Mouse (Mus musculus): ENCODE results near the gene Ttc23. TPM values are rescaled to one million over a fixed set of nuclear protein-coding genes. Genes with fewer than 3 reads are reported as not detected.

Ttc23 gene
- total and polyA plus RNA-seq, 3 experiments: 0.42 to 4.8 TPM; not detected in 1

DNA sequence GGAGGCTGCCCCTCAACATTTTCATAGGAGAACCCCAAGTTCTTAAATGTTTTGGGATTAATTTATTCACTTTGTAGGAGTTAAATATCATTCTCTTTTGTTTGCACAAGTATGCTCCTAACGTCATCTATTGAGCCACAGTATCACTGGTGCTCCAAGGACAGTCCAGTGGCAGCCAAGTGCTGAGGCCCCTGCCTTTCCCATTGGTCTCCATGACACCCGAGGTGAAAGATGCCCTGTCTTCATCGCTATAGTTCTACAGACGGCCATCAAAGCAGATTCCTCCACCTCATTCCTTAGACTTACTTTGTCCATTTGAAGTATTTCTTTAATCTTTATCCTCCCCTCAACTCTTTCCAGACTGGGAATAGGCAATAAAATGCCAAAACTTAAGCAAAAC is 77.3 kb downstream of the Ttc23 start:
- Histone ChIP-seq H3K27me3 (ENCODE audit: control insufficient read depth in 1 of 2, insufficient read depth in 2 of 2, low read length in 2 of 2) (no peaks in the 10 kb centered on the region), H3K36me3 (ENCODE audit: control insufficient read depth in 1 of 2, insufficient read depth in 2 of 2, low read length in 2 of 2) (no peaks in the 10 kb centered on the region), H3K9me3 (replicated peaks; ENCODE audit: insufficient read depth, low read length) (no peaks in the 10 kb centered on the region), H3K79me2 (ENCODE audit: control insufficient read depth, insufficient read depth, low read length, poor library complexity) (no peaks in the 10 kb centered on the region), H3K4me1 (ENCODE audit: control insufficient read depth in 1 of 2, insufficient read depth in 2 of 2, low read length in 2 of 2) (no peaks in the 10 kb centered on the region), H3K4me3 (ENCODE audit: control insufficient read depth in 1 of 2, insufficient read depth in 1 of 2, low read depth in 2 of 2, low read length in 2 of 2) (no peak overlapping the region), H3K9ac (ENCODE audit: control insufficient read depth, low read depth, low read length, poor library complexity, severe bottlenecking) (no peak overlapping the region), H3K27ac (ENCODE audit: control insufficient read depth, low read depth, low read length) (no peak overlapping the region)
- TF ChIP-seq SIN3A (IDR thresholded peaks at IDR 0.05; ENCODE audit: low read length): no peak
- no peak for TF ChIP-seq MYB (IDR thresholded peaks at IDR 0.05; ENCODE audit: low read depth, low read length)
- TF ChIP-seq USF2 (IDR thresholded peaks at IDR 0.05; ENCODE audit: borderline replicate concordance in 1 of 2, insufficient read depth in 1 of 2, low read depth in 1 of 2, low read length in 2 of 2): no peak
- DNase-seq (ENCODE audit: low read depth, low spot score): no peak

GRCm38 (mm10) chr7:67725016-67725415 is 77.8 kb downstream of the Ttc23 start:
- Histone ChIP-seq H3K27me3 (ENCODE audit: control insufficient read depth in 1 of 2, insufficient read depth in 2 of 2, low read length in 2 of 2) (no peaks in the 10 kb centered on the region), H3K4me1 (ENCODE audit: control insufficient read depth in 1 of 2, insufficient read depth in 2 of 2, low read length in 2 of 2) (no peaks in the 10 kb centered on the region), H3K36me3 (ENCODE audit: control insufficient read depth in 1 of 2, insufficient read depth in 2 of 2, low read length in 2 of 2) (no peaks in the 10 kb centered on the region), H3K9ac (ENCODE audit: control insufficient read depth, low read depth, low read length, poor library complexity, severe bottlenecking) (no peak overlapping the region), H3K9me3 (replicated peaks; ENCODE audit: insufficient read depth, low read length) (no peaks in the 10 kb centered on the region), H3K79me2 (ENCODE audit: control insufficient read depth, insufficient read depth, low read length, poor library complexity) (no peaks in the 10 kb centered on the region), H3K4me3 (ENCODE audit: control insufficient read depth in 1 of 2, insufficient read depth in 1 of 2, low read depth in 2 of 2, low read length in 2 of 2) (no peak overlapping the region), H3K27ac (ENCODE audit: control insufficient read depth, low read depth, low read length) (no peak overlapping the region)
- TF ChIP-seq ELF1 (IDR thresholded peaks at IDR 0.05; ENCODE audit: low read depth, low read length): no peak
- TF ChIP-seq JUND (IDR thresholded peaks at IDR 0.05; ENCODE audit: low read depth, low read length): no peak
- no peak for TF ChIP-seq TCF12 (IDR thresholded peaks at IDR 0.05; ENCODE audit: low read depth, low read length)
- no peak for TF ChIP-seq TBP (IDR thresholded peaks at IDR 0.05; ENCODE audit: low read depth, low read length)
- no peak for DNase-seq (ENCODE audit: low read depth, low spot score)

- TF ChIP-seq CHD1 (IDR thresholded peaks at IDR 0.05; ENCODE audit: low read depth, low read length): no peak
- no peak for TF ChIP-seq POLR2AphosphoS5 (IDR thresholded peaks at IDR 0.05; ENCODE audit: borderline replicate concordance, low read depth, low read length)
- TF ChIP-seq ZMIZ1 (IDR thresholded peaks at IDR 0.05; ENCODE audit: low read depth, low read length): no peak
- TF ChIP-seq NELFE (IDR thresholded peaks at IDR 0.05; ENCODE audit: low read depth, low read length): no peak
- TF ChIP-seq POLR2AphosphoS2 (IDR thresholded peaks at IDR 0.05; ENCODE audit: low read length): no peak
- no peak for TF ChIP-seq TAL1 (IDR thresholded peaks at IDR 0.05; ENCODE audit: low read length)
- no peak for TF ChIP-seq NRF1 (IDR thresholded peaks at IDR 0.05; ENCODE audit: insufficient read depth, low read depth, low read length, poor library complexity, severe bottlenecking)
- H3K9me3 ChIP-seq (replicated peaks; ENCODE audit: insufficient read depth, low read length): no peaks in the 10 kb centered on the region
- H3K9ac ChIP-seq (ENCODE audit: control insufficient read depth, low read depth, low read length, poor library complexity, severe bottlenecking): no peak overlapping the region
- no peaks in the 10 kb centered on the region for H3K36me3 ChIP-seq (ENCODE audit: control insufficient read depth in 1 of 2, insufficient read depth in 2 of 2, low read length in 2 of 2)
- no peaks in the 10 kb centered on the region for H3K79me2 ChIP-seq (ENCODE audit: control insufficient read depth, insufficient read depth, low read length, poor library complexity)
- no peak overlapping the region for H3K27ac ChIP-seq (ENCODE audit: control insufficient read depth, low read depth, low read length)
- no peaks in the 10 kb centered on the region for H3K4me1 ChIP-seq (ENCODE audit: control insufficient read depth in 1 of 2, insufficient read depth in 2 of 2, low read length in 2 of 2)
- H3K4me3 ChIP-seq (ENCODE audit: control insufficient read depth in 1 of 2, insufficient read depth in 1 of 2, low read depth in 2 of 2, low read length in 2 of 2): no peak overlapping the region
- H3K27me3 ChIP-seq (ENCODE audit: control insufficient read depth in 1 of 2, insufficient read depth in 2 of 2, low read length in 2 of 2): no peaks in the 10 kb centered on the region
- DNase-seq (ENCODE audit: low read depth, low spot score): no peak
Measured at GRCm38 (mm10) chr7:67728203-67728602, 81.0 kb downstream of the Ttc23 start.
